8 mouse cellular contexts compared by ENCODE assay signal in the genomic region with DNA sequence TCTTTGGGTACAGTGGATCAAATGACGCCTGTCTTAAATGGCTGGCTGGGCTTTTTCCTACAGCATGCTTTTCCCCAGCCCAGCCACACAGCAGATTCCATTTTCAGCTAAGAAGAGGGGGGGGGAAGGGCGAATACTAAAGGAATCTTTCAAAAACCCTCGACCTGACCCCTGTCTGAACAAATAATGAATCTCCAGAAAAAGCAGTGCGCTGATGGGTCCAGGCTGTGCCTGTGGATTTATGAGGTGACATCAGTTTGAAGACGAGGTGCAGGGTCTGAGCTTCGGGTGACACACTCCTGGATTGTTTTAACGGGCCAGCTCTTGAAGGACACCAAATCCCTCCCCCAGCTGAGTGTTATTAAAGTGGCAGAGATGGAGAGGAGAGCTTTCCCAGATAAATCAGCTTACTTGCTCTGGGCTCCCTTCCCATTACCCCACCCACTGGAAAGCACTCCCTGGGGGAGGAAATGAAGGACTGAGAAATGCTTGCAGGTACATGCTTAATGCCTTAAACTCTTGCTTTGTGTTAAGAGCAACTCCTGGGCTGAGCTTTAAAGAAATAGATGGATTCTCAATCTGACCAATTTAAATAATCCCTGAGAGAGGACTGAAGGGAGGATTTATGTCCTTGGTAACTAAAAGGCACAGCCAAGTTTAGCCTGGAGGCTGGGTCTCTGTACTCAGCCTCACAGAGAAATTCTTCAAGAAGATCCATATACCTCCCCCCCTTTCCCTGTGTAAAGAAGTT.
DNase-seq lines count a peak whose midpoint lies in the region; ATAC-seq and TF ChIP-seq lines count a peak whose summit lies in the region.

No protein-coding gene starts in this region.

- no peak overlapping the region for H3K4me3 ChIP-seq in embryonic facial prominence, embryonic 12.5 days
- no peak overlapping the region; the same call in 1 of the 2 replicates for H3K4me3 ChIP-seq in heart, embryonic 15.5 days
- no peak overlapping the region for H3K4me3 ChIP-seq in kidney, postnatal 0 days (replicated peaks; ENCODE audit: low read depth, low read length)
- no peak overlapping the region for H3K4me3 ChIP-seq in midbrain, embryonic 14.5 days (replicated peaks; ENCODE audit: low read depth, low read length)

- TF ChIP-seq CTCF in kidney, postnatal 0 days (IDR thresholded peaks at IDR 0.05; ENCODE audit: low read depth) = no peak

- H3K27me3 ChIP-seq in embryonic facial prominence, embryonic 12.5 days = no peaks in the 10 kb centered on the region
- H3K27me3 ChIP-seq in heart, embryonic 15.5 days = no peaks in the 10 kb centered on the region
- H3K27me3 ChIP-seq in kidney, postnatal 0 days (ENCODE audit: insufficient read depth, low read length) = no peaks in the 10 kb centered on the region
- no peaks in the 10 kb centered on the region for H3K27me3 ChIP-seq in midbrain, embryonic 14.5 days (ENCODE audit: control insufficient read depth, insufficient read depth, low read length)

- WGBS in embryonic facial prominence, embryonic 12.5 days = 1% methylated on average over 7 of the region's 7 CpGs
- WGBS in heart, embryonic 15.5 days = 6% methylated on average over 7 of the region's 7 CpGs
- 5% methylated on average over 7 of the region's 7 CpGs for WGBS in kidney, postnatal 0 days
- WGBS in midbrain, embryonic 14.5 days = 8% methylated on average over 7 of the region's 7 CpGs

- no peaks in the 10 kb centered on the region for H3K9me3 ChIP-seq in embryonic facial prominence, embryonic 12.5 days
- no peaks in the 10 kb centered on the region for H3K9me3 ChIP-seq in heart, embryonic 15.5 days (replicated peaks)
- H3K9me3 ChIP-seq in kidney, postnatal 0 days (replicated peaks; ENCODE audit: low read length) = no peaks in the 10 kb centered on the region
- no peaks in the 10 kb centered on the region for H3K9me3 ChIP-seq in midbrain, embryonic 14.5 days (ENCODE audit: control insufficient read depth, low read length)

- peak; percentile 81; the same call in 1 of the 2 replicates for ATAC-seq in embryonic facial prominence, embryonic 12.5 days (ENCODE audit: insufficient number of reproducible peaks, insufficient read depth, low FRiP score, low TSS enrichment)
- peak; percentile 76 for ATAC-seq in heart, embryonic 15.5 days (replicated peaks; ENCODE audit: insufficient number of reproducible peaks, insufficient read depth, low FRiP score, low read depth)
- peak; percentile 81 for ATAC-seq in kidney, postnatal 0 days (replicated peaks; ENCODE audit: low FRiP score, low read depth)
- peak; percentile 72 for ATAC-seq in midbrain, embryonic 14.5 days (ENCODE audit: low FRiP score, low TSS enrichment)
- ATAC-seq in activated CD4-positive, CD25-positive, alpha-beta regulatory T cell, adult 4 months = no peak

- DNase-seq in gastrocnemius, adult 18-20 months (ENCODE audit: low spot score) = peak; percentile 28
- DNase-seq in gastrocnemius, adult 8-10 months (ENCODE audit: low spot score in 2 of 2) = no peak
- DNase-seq in kidney, postnatal 0 days (ENCODE audit: low spot score) = peak; percentile 96
- peak; percentile 65 for DNase-seq in midbrain, embryonic 14.5 days
- DNase-seq in urinary bladder, postnatal 36 days (ENCODE audit: low spot score in 2 of 2) = peak; percentile 20 to 21

- H3K9ac ChIP-seq in embryonic facial prominence, embryonic 12.5 days = no peak overlapping the region
- H3K9ac ChIP-seq in heart, embryonic 15.5 days = 0 out of 2 replicates have a peak overlapping the region, but pooled peaks have one; percentile 3
- no peak overlapping the region for H3K9ac ChIP-seq in kidney, postnatal 0 days (ENCODE audit: low read depth, low read length)
- H3K9ac ChIP-seq in midbrain, embryonic 14.5 days (replicated peaks; ENCODE audit: low read length) = peak overlapping the region; percentile 9; the same call in 1 of the 2 replicates

- peak overlapping the region; percentile 84 for H3K27ac ChIP-seq in embryonic facial prominence, embryonic 12.5 days
- H3K27ac ChIP-seq in heart, embryonic 15.5 days = peak overlapping the region; percentile 94
- peak overlapping the region; percentile 42 for H3K27ac ChIP-seq in kidney, postnatal 0 days
- peak overlapping the region; percentile 54 for H3K27ac ChIP-seq in midbrain, embryonic 14.5 days (replicated peaks; ENCODE audit: low read depth, low read length)

- peaks cover 42% of the 10 kb centered on the region for H3K4me1 ChIP-seq in embryonic facial prominence, embryonic 12.5 days
- H3K4me1 ChIP-seq in heart, embryonic 15.5 days (replicated peaks) = peaks cover 72% of the 10 kb centered on the region
- peaks cover 16% of the 10 kb centered on the region for H3K4me1 ChIP-seq in kidney, postnatal 0 days (replicated peaks; ENCODE audit: insufficient read depth, low read length)
- peaks cover 14% of the 10 kb centered on the region for H3K4me1 ChIP-seq in midbrain, embryonic 14.5 days (ENCODE audit: control insufficient read depth, insufficient read depth, low read length)

- no peaks in the 10 kb centered on the region for H3K36me3 ChIP-seq in embryonic facial prominence, embryonic 12.5 days
- no peaks in the 10 kb centered on the region for H3K36me3 ChIP-seq in heart, embryonic 15.5 days
- H3K36me3 ChIP-seq in kidney, postnatal 0 days (ENCODE audit: insufficient read depth, low read length) = no peaks in the 10 kb centered on the region
- no peaks in the 10 kb centered on the region for H3K36me3 ChIP-seq in midbrain, embryonic 14.5 days (ENCODE audit: control insufficient read depth, insufficient read depth, low read length)

- peak overlapping the region; percentile 37; the same call in 1 of the 2 replicates for H3K4me2 ChIP-seq in embryonic facial prominence, embryonic 12.5 days (replicated peaks)
- H3K4me2 ChIP-seq in heart, embryonic 15.5 days = peak overlapping the region; percentile 47
- H3K4me2 ChIP-seq in kidney, postnatal 0 days (ENCODE audit: low read length) = 0 out of 2 replicates have a peak overlapping the region, but pooled peaks have one; percentile 8
- H3K4me2 ChIP-seq in midbrain, embryonic 14.5 days (ENCODE audit: low read length) = peak overlapping the region; percentile 12; the same call in 1 of the 2 replicates

Comparison
In these comparisons a context has a peak if more than half of its experiments do, and no peak if none do; other contexts are left out.
1. DNase-seq: peak in gastrocnemius, adult 18-20 months (single experiment), kidney, postnatal 0 days (single experiment), midbrain, embryonic 14.5 days (single experiment) and urinary bladder, postnatal 36 days (2 of 2); none in gastrocnemius, adult 8-10 months (0 of 2).
2. H3K27ac ChIP-seq: peak in every context shown above with its lines; median percentile 94 in heart, embryonic 15.5 days; 84 in embryonic facial prominence, embryonic 12.5 days; 54 in midbrain, embryonic 14.5 days; 42 in kidney, postnatal 0 days.
3. H3K9ac ChIP-seq: peak in heart, embryonic 15.5 days (single experiment) and midbrain, embryonic 14.5 days (single experiment); none in embryonic facial prominence, embryonic 12.5 days (single experiment) and kidney, postnatal 0 days (single experiment).
4. Peak in every context shown above with its lines, with median percentiles within 50 percentile points of each other: H3K4me2 ChIP-seq.